Mouse (Mus musculus) lung, postnatal 36 days (tissue): ENCODE data around the gene E2f8.

ENCODE experiments used
- DNase-seq: peaks from one replicate; pipeline ENCODE4 v3.0.0; 2022; ENCODE audit warnings: mixed read lengths

The E2f8 gene

GRCm38 (mm10) chr7:48881486-48881885 lies at the start of gene E2f8:
TSS of gene E2f8 (minus strand) at chr7:48881596.
- DNase-seq, result peak; percentile 67

GRCm38 (mm10) chr7:48930399-48930798 lies 49.0 kb upstream of the E2f8 start:
- no peak for DNase-seq

GRCm38 (mm10) chr7:48928364-48928763 lies 47.0 kb upstream of the E2f8 start:
- peak; percentile 66 for DNase-seq

GRCm38 (mm10) chr7:48925214-48925613 lies 43.8 kb upstream of the E2f8 start:
- DNase-seq, result peak; percentile 32

- no peak for DNase-seq
Measured at GRCm38 (mm10) chr7:48923620-48924019, 42.2 kb upstream of the E2f8 start.

- no peak for DNase-seq
Measured at GRCm38 (mm10) chr7:48918389-48918788, 37.0 kb upstream of the E2f8 start.

GRCm38 (mm10) chr7:48917988-48918387 lies 36.6 kb upstream of the E2f8 start:
- DNase-seq, result no peak

- peak; percentile 32 for DNase-seq
Measured at GRCm38 (mm10) chr7:48917463-48917862, 36.1 kb upstream of the E2f8 start.

GRCm38 (mm10) chr7:48914630-48915506 lies 33.5 kb upstream of the E2f8 start:
- DNase-seq, result no peak

- DNase-seq, result no peak
Measured at GRCm38 (mm10) chr7:48911146-48911545, 29.8 kb upstream of the E2f8 start.

GRCm38 (mm10) chr7:48910282-48910681 lies 28.9 kb upstream of the E2f8 start:
- no peak for DNase-seq

- no peak for DNase-seq
Measured at GRCm38 (mm10) chr7:48909342-48909671, 27.9 kb upstream of the E2f8 start.

GRCm38 (mm10) chr7:48908521-48909341 lies 27.3 kb upstream of the E2f8 start, which contains the start of gene Nav2:
TSS of gene Nav2 (plus strand) at chr7:48908716.
- peak; percentile 29 for DNase-seq

GRCm38 (mm10) chr7:48902454-48902853 lies 21.1 kb upstream of the E2f8 start:
- DNase-seq, result no peak

- DNase-seq, result no peak
Measured at GRCm38 (mm10) chr7:48900408-48901167, 19.2 kb upstream of the E2f8 start.

- no peak for DNase-seq
Measured at GRCm38 (mm10) chr7:48898416-48898815, 17.0 kb upstream of the E2f8 start.

- DNase-seq, result no peak
Measured at GRCm38 (mm10) chr7:48897539-48898163, 16.3 kb upstream of the E2f8 start.

- DNase-seq, result no peak
Measured at GRCm38 (mm10) chr7:48896051-48896450, 14.7 kb upstream of the E2f8 start.

- DNase-seq, result no peak
Measured at GRCm38 (mm10) chr7:48895475-48895874, 14.1 kb upstream of the E2f8 start.

- DNase-seq, result no peak
Measured at GRCm38 (mm10) chr7:48894763-48895162, 13.4 kb upstream of the E2f8 start.

- DNase-seq, result peak; percentile 83
Measured at GRCm38 (mm10) chr7:48894152-48894551, 12.8 kb upstream of the E2f8 start.

- DNase-seq, result no peak
Measured at GRCm38 (mm10) chr7:48893093-48893492, 11.7 kb upstream of the E2f8 start.

- DNase-seq, result no peak
Measured at GRCm38 (mm10) chr7:48891029-48891428, 9.6 kb upstream of the E2f8 start.
